Mouse (Mus musculus): Measurements from ENCODE around the gene P2ry12. TPM values are rescaled to one million over a fixed set of nuclear protein-coding genes. Genes with fewer than 3 reads are reported as not detected.

P2ry12 gene
- polyA plus RNA-seq, 1 experiment: 1.1 TPM

- 83% methylated on average over 10 of the region's 10 CpGs for WGBS
- Histone ChIP-seq H3K4me3 (ENCODE audit: low read depth, low read length) (no peak overlapping the region), H3K27ac (ENCODE audit: insufficient read depth, low read depth, low read length) (no peak overlapping the region), H3K36me3 (ENCODE audit: control insufficient read depth, insufficient read depth, low read length) (no peaks in the 10 kb centered on the region), H3K4me1 (ENCODE audit: control insufficient read depth, insufficient read depth, insufficient read length, low read length) (no peaks in the 10 kb centered on the region), H3K27me3 (ENCODE audit: control insufficient read depth, insufficient read depth, low read length) (no peaks in the 10 kb centered on the region)
- no peak for TF ChIP-seq POLR2A (IDR thresholded peaks at IDR 0.05; ENCODE audit: low read depth, low read length)
Measured at GRCm38 (mm10) chr3:59217211-59217610, 45.5 kb downstream of the P2ry12 start.

- Histone ChIP-seq H3K4me3 (ENCODE audit: low read depth, low read length) (no peak overlapping the region), H3K4me1 (ENCODE audit: control insufficient read depth, insufficient read depth, insufficient read length, low read length) (no peaks in the 10 kb centered on the region), H3K27me3 (ENCODE audit: control insufficient read depth, insufficient read depth, low read length) (no peaks in the 10 kb centered on the region), H3K36me3 (ENCODE audit: control insufficient read depth, insufficient read depth, low read length) (no peaks in the 10 kb centered on the region), H3K27ac (ENCODE audit: insufficient read depth, low read depth, low read length) (no peak overlapping the region)
- TF ChIP-seq POLR2A (IDR thresholded peaks at IDR 0.05; ENCODE audit: low read depth, low read length): no peak
- no peak for TF ChIP-seq CTCF (IDR thresholded peaks at IDR 0.05; ENCODE audit: extremely low read depth, insufficient read length, insufficient replicate concordance, low read depth, low read length)
Measured at GRCm38 (mm10) chr3:59212404-59212803, 50.3 kb downstream of the P2ry12 start.

GRCm38 (mm10) chr3:59211784-59212183 lies 50.9 kb downstream of the P2ry12 start:
- Histone ChIP-seq H3K27ac (ENCODE audit: insufficient read depth, low read depth, low read length) (no peak overlapping the region), H3K27me3 (ENCODE audit: control insufficient read depth, insufficient read depth, low read length) (no peaks in the 10 kb centered on the region), H3K36me3 (ENCODE audit: control insufficient read depth, insufficient read depth, low read length) (no peaks in the 10 kb centered on the region), H3K4me1 (ENCODE audit: control insufficient read depth, insufficient read depth, insufficient read length, low read length) (no peaks in the 10 kb centered on the region), H3K4me3 (ENCODE audit: low read depth, low read length) (no peak overlapping the region)
- WGBS: 75% methylated on average over 8 of the region's 8 CpGs
- TF ChIP-seq POLR2A (IDR thresholded peaks at IDR 0.05; ENCODE audit: low read depth, low read length): no peak
- TF ChIP-seq CTCF (IDR thresholded peaks at IDR 0.05; ENCODE audit: extremely low read depth, insufficient read length, insufficient replicate concordance, low read depth, low read length): no peak

- TF ChIP-seq CTCF (IDR thresholded peaks at IDR 0.05; ENCODE audit: extremely low read depth, insufficient read length, insufficient replicate concordance, low read depth, low read length) (no peak), POLR2A (IDR thresholded peaks at IDR 0.05; ENCODE audit: low read depth, low read length) (no peak)
- no peaks in the 10 kb centered on the region for H3K36me3 ChIP-seq (ENCODE audit: control insufficient read depth, insufficient read depth, low read length)
- no peaks in the 10 kb centered on the region for H3K27me3 ChIP-seq (ENCODE audit: control insufficient read depth, insufficient read depth, low read length)
- WGBS: 83% methylated on average over 6 of the region's 6 CpGs
- H3K4me3 ChIP-seq (ENCODE audit: low read depth, low read length): peak within 1 kb of the TSS; percentile 22
- 0 out of 2 replicates have a peak within 1 kb of the TSS, but pooled peaks have one; percentile 1 for H3K27ac ChIP-seq (ENCODE audit: insufficient read depth, low read depth, low read length)
- H3K4me1 ChIP-seq (ENCODE audit: control insufficient read depth, insufficient read depth, insufficient read length, low read length): no peaks in the 10 kb centered on the region
Measured at GRCm38 (mm10) chr3:59210727-59211126, 51.9 kb downstream of the P2ry12 start, which contains the start of gene P2ry13. P2ry13 (minus strand) TSS chr3:59210882.

GRCm38 (mm10) chr3:59210089-59210488 lies 52.6 kb downstream of the P2ry12 start:
- WGBS: 60% methylated on average over 8 of the region's 8 CpGs
- H3K27me3 ChIP-seq (ENCODE audit: control insufficient read depth, insufficient read depth, low read length): no peaks in the 10 kb centered on the region
- H3K4me1 ChIP-seq (ENCODE audit: control insufficient read depth, insufficient read depth, insufficient read length, low read length): no peaks in the 10 kb centered on the region
- peak overlapping the region; percentile 22 for H3K4me3 ChIP-seq (ENCODE audit: low read depth, low read length)
- TF ChIP-seq CTCF (IDR thresholded peaks at IDR 0.05; ENCODE audit: extremely low read depth, insufficient read length, insufficient replicate concordance, low read depth, low read length): no peak
- no peak for TF ChIP-seq POLR2A (IDR thresholded peaks at IDR 0.05; ENCODE audit: low read depth, low read length)
- no peaks in the 10 kb centered on the region for H3K36me3 ChIP-seq (ENCODE audit: control insufficient read depth, insufficient read depth, low read length)
- H3K27ac ChIP-seq (ENCODE audit: insufficient read depth, low read depth, low read length): 0 out of 2 replicates have a peak overlapping the region, but pooled peaks have one; percentile 1

- Histone ChIP-seq H3K4me3 (ENCODE audit: low read depth, low read length) (no peak overlapping the region), H3K27me3 (ENCODE audit: control insufficient read depth, insufficient read depth, low read length) (no peaks in the 10 kb centered on the region), H3K36me3 (ENCODE audit: control insufficient read depth, insufficient read depth, low read length) (no peaks in the 10 kb centered on the region), H3K27ac (ENCODE audit: insufficient read depth, low read depth, low read length) (no peak overlapping the region), H3K4me1 (ENCODE audit: control insufficient read depth, insufficient read depth, insufficient read length, low read length) (no peaks in the 10 kb centered on the region)
- TF ChIP-seq CTCF (IDR thresholded peaks at IDR 0.05; ENCODE audit: extremely low read depth, insufficient read length, insufficient replicate concordance, low read depth, low read length) (no peak), POLR2A (IDR thresholded peaks at IDR 0.05; ENCODE audit: low read depth, low read length) (no peak)
- 70% methylated on average over 4 of the region's 4 CpGs for WGBS
Measured at GRCm38 (mm10) chr3:59208650-59209548, 53.8 kb downstream of the P2ry12 start.

GRCm38 (mm10) chr3:59205941-59206340 lies 56.7 kb downstream of the P2ry12 start:
- WGBS: 69% methylated on average over 4 of the region's 4 CpGs
- Histone ChIP-seq H3K27me3 (ENCODE audit: control insufficient read depth, insufficient read depth, low read length) (no peaks in the 10 kb centered on the region), H3K4me3 (ENCODE audit: low read depth, low read length) (no peak overlapping the region), H3K4me1 (ENCODE audit: control insufficient read depth, insufficient read depth, insufficient read length, low read length) (no peaks in the 10 kb centered on the region), H3K36me3 (ENCODE audit: control insufficient read depth, insufficient read depth, low read length) (no peaks in the 10 kb centered on the region), H3K27ac (ENCODE audit: insufficient read depth, low read depth, low read length) (no peak overlapping the region)
- no peak for TF ChIP-seq POLR2A (IDR thresholded peaks at IDR 0.05; ENCODE audit: low read depth, low read length)
- no peak for TF ChIP-seq CTCF (IDR thresholded peaks at IDR 0.05; ENCODE audit: extremely low read depth, insufficient read length, insufficient replicate concordance, low read depth, low read length)

Data from small intestine, adult 2 months (tissue).